Mouse (Mus musculus): ENCODE measurements around the gene Syngap1.

- TF ChIP-seq CTCF (IDR thresholded peaks at IDR 0.05; ENCODE audit: control insufficient read depth, insufficient read depth, insufficient read length) = no peak
- no peak for TF ChIP-seq USF1 (IDR thresholded peaks at IDR 0.05; ENCODE audit: low read depth)
- TF ChIP-seq MYOG (IDR thresholded peaks at IDR 0.05; ENCODE audit: control insufficient read depth, extremely low read depth, insufficient read length) = no peak
- no peak for TF ChIP-seq MYOD1 (IDR thresholded peaks at IDR 0.05; ENCODE audit: control insufficient read depth, insufficient read length, low read depth)
- TF ChIP-seq FOSL1 (IDR thresholded peaks at IDR 0.05; ENCODE audit: insufficient read depth, low read length, poor library complexity, severe bottlenecking) = no peak
Measured at GRCm38 (mm10) chr17:26893492-26893891, 47.6 kb upstream of the Syngap1 start.
